Mouse (Mus musculus) liver, postnatal 0 days (tissue): ENCODE measurements at regions not wholly inside any gene's neighbourhood (a gene's known extent, or its start where the extent isn't known, plus 50 kb on each side); places are given as distances from the start of the nearest gene placed in this dataset.

Source experiments
- CTCF ChIP-seq: sonication (generic); IDR thresholded peaks from 2 replicates; pipeline ENCODE4 v1.5.1; 2016; ENCODE audit warnings: antibody characterized with exemption, low read depth
- EP300 ChIP-seq: IDR thresholded peaks from 2 replicates; pipeline ENCODE4 v1.6.1; 2016; ENCODE audit warnings: antibody characterized with exemption, low read depth, mild to moderate bottlenecking

DNA sequence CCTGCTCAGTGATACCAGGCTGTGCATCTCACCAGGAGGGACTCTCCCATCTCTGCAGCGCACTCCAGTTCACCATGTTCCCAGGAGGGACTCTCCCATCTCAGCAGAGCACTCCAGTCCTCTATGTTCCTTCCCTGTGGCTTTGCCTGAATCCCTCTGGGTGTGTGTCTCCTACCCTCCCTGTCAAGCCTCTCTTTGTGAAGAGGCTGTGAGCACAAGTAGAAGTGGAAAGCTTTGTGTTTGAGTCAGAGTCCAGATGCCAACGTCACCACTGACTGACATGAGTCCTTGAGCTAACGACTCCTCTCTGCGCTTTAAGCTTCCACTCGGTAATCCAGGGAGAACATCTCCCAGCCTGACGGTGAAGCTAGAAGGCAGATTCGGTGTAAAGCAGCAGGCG, 583.5 kb downstream of the Zfp706 start:
- TF ChIP-seq CTCF: no peak
- no peak for TF ChIP-seq EP300
